In the genomic region with DNA sequence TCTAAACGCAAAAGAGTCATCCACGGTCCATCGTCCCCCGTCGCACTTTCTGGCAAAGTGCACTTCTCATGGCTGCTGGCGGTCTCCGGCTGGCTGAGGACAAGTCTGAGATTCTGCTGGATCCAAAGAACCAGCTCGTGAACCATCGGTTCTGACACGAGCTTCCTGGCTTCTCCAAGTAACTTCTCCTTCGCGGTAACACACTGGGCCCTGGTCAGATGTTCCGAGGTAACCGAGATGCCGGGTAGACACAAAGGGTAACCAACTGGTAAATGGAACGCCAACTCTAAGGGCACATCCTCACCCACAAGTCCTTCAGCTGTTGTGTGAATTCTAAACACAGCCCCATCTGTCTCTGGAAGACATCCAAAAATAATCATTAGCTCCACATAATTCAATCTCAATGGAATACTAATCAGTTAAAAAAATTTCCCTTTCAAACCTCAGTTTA, we compare ENCODE assay signal across 19 mouse cellular contexts. TPM values are rescaled to one million over a fixed set of nuclear protein-coding genes. Genes with fewer than 3 reads are reported as not detected.
DNase-seq lines count a peak whose midpoint lies in the region; ATAC-seq and TF ChIP-seq lines count a peak whose summit lies in the region.
"Had no signal": no experiment of that assay in that cellular context is flagged by ENCODE, and none has a peak within 500 bp of the region (broad histone marks: within the 10 kb centered on the region; RNA-seq: fewer than 3 reads in every experiment).

No protein-coding gene starts in this region.

- H3K36me3 ChIP-seq in hindbrain, embryonic 16.5 days (ENCODE audit: control insufficient read depth, insufficient read depth, low read length), result no peaks in the 10 kb centered on the region
- H3K36me3 ChIP-seq in hindbrain, embryonic 11.5 days (ENCODE audit: control insufficient read depth, insufficient read depth, low read length), result no peaks in the 10 kb centered on the region
- no peaks in the 10 kb centered on the region for H3K36me3 ChIP-seq in forebrain, postnatal 0 days (ENCODE audit: insufficient read depth)
- no peaks in the 10 kb centered on the region for H3K36me3 ChIP-seq in thymus, adult 2 months (ENCODE audit: control insufficient read depth, insufficient read depth, low read length)
- H3K36me3 ChIP-seq: embryonic facial prominence, embryonic 13.5 days; heart, embryonic 13.5 days; hindbrain, embryonic 12.5 days; limb, embryonic 13.5 days; neural tube, embryonic 13.5 days had no signal

- H3K27me3 ChIP-seq in hindbrain, embryonic 16.5 days (replicated peaks; ENCODE audit: control insufficient read depth, insufficient read depth, low read length), result no peaks in the 10 kb centered on the region
- H3K27me3 ChIP-seq in hindbrain, embryonic 11.5 days (ENCODE audit: control insufficient read depth, insufficient read depth, low read length), result no peaks in the 10 kb centered on the region
- H3K27me3 ChIP-seq in forebrain, postnatal 0 days (ENCODE audit: insufficient read depth, low read length), result no peaks in the 10 kb centered on the region
- no peaks in the 10 kb centered on the region for H3K27me3 ChIP-seq in thymus, adult 2 months (ENCODE audit: control insufficient read depth, insufficient read depth, low read length)
- H3K27me3 ChIP-seq: embryonic facial prominence, embryonic 13.5 days; heart, embryonic 13.5 days; hindbrain, embryonic 12.5 days; limb, embryonic 13.5 days; neural tube, embryonic 13.5 days had no signal

- intact Hi-C loops in left cerebral cortex, postnatal 10 days (cut with DNase I), result no loop called here

- H3K4me1 ChIP-seq in hindbrain, embryonic 16.5 days (ENCODE audit: control insufficient read depth, insufficient read depth, low read depth, low read length), result peaks cover 7% of the 10 kb centered on the region
- 0 out of 2 replicates have a peak, but pooled peaks cover 2% of the 10 kb centered on the region for H3K4me1 ChIP-seq in hindbrain, embryonic 11.5 days (replicated peaks; ENCODE audit: control insufficient read depth, insufficient read depth, low read length)
- 0 out of 2 replicates have a peak, but pooled peaks cover 12% of the 10 kb centered on the region for H3K4me1 ChIP-seq in forebrain, postnatal 0 days (ENCODE audit: insufficient read depth)
- H3K4me1 ChIP-seq in thymus, adult 2 months (replicated peaks; ENCODE audit: control insufficient read depth, insufficient read depth, low read length), result peaks cover 5% of the 10 kb centered on the region; the same call in 1 of the 2 replicates

- TF ChIP-seq POLR2A in thymus, adult 2 months (IDR thresholded peaks at IDR 0.05; ENCODE audit: control insufficient read depth, extremely low read depth, insufficient read depth, low read length, poor library complexity), result no peak

- no peak overlapping the region for H3K4me3 ChIP-seq in hindbrain, embryonic 16.5 days (ENCODE audit: low read length)
- no peak overlapping the region for H3K4me3 ChIP-seq in hindbrain, embryonic 11.5 days (ENCODE audit: low read depth, low read length)
- peak overlapping the region; percentile 21; the same call in 1 of the 2 replicates for H3K4me3 ChIP-seq in forebrain, postnatal 0 days (ENCODE audit: low read depth, low read length)
- no peak overlapping the region for H3K4me3 ChIP-seq in thymus, adult 2 months (ENCODE audit: control insufficient read depth, insufficient read depth, low read length)
- H3K4me3 ChIP-seq: embryonic facial prominence, embryonic 13.5 days; heart, embryonic 13.5 days; hindbrain, embryonic 12.5 days; limb, embryonic 13.5 days; neural tube, embryonic 13.5 days had no signal

- WGBS in hindbrain, embryonic 16.5 days, result 78% methylated on average over 16 of the region's 16 CpGs
- 92% methylated on average over 16 of the region's 16 CpGs for WGBS in hindbrain, embryonic 11.5 days
- WGBS in forebrain, postnatal 0 days, result 53% methylated on average over 16 of the region's 16 CpGs
- 96% methylated on average over 16 of the region's 16 CpGs for WGBS in thymus, adult 2 months

- no peaks in the 10 kb centered on the region for H3K9me3 ChIP-seq in hindbrain, embryonic 16.5 days (ENCODE audit: control insufficient read depth, low read length)
- no peaks in the 10 kb centered on the region for H3K9me3 ChIP-seq in hindbrain, embryonic 11.5 days (ENCODE audit: control insufficient read depth, low read length)
- no peaks in the 10 kb centered on the region for H3K9me3 ChIP-seq in forebrain, postnatal 0 days (ENCODE audit: low read length)
- H3K9me3 ChIP-seq: embryonic facial prominence, embryonic 13.5 days; heart, embryonic 13.5 days; hindbrain, embryonic 12.5 days; limb, embryonic 13.5 days; neural tube, embryonic 13.5 days had no signal

- no peak for ATAC-seq in hindbrain, embryonic 16.5 days
- ATAC-seq in hindbrain, embryonic 11.5 days (ENCODE audit: low FRiP score), result no peak
- 0 out of 2 replicates have a peak, but pooled peaks have one; percentile 12 for ATAC-seq in forebrain, postnatal 0 days

- peak overlapping the region; percentile 44; the same call in 1 of the 2 replicates for H3K27ac ChIP-seq in hindbrain, embryonic 16.5 days (ENCODE audit: low read depth, low read length)
- no peak overlapping the region for H3K27ac ChIP-seq in hindbrain, embryonic 11.5 days (ENCODE audit: low read depth, low read length)
- 0 out of 2 replicates have a peak overlapping the region, but pooled peaks have one; percentile 55 for H3K27ac ChIP-seq in forebrain, postnatal 0 days (ENCODE audit: low read depth, low read length)
- H3K27ac ChIP-seq in thymus, adult 2 months (ENCODE audit: control insufficient read depth, insufficient read depth, low read length), result no peak overlapping the region
- H3K27ac ChIP-seq: embryonic facial prominence, embryonic 13.5 days; heart, embryonic 13.5 days; hindbrain, embryonic 12.5 days; limb, embryonic 13.5 days; neural tube, embryonic 13.5 days had no signal

- TF ChIP-seq CTCF in forebrain, postnatal 0 days (IDR thresholded peaks at IDR 0.05; ENCODE audit: low read depth), result no peak
- TF ChIP-seq CTCF in thymus, adult 2 months (IDR thresholded peaks at IDR 0.05; ENCODE audit: borderline replicate concordance, control insufficient read depth, extremely low read depth, insufficient read depth, low read length, poor library complexity), result no peak

- DNase-seq in hindbrain, embryonic 11.5 days (ENCODE audit: low spot score), result no peak
- DNase-seq in cerebellum, adult 8-10 months, result peak; percentile 44
- peak; percentile 48 for DNase-seq in forebrain, postnatal 0 days
- peak; percentile 56 to 62 for DNase-seq in layer of hippocampus, postnatal 36 days
- DNase-seq in thymus, postnatal 36 days, result no peak
- no peak for DNase-seq in left cerebral cortex, postnatal 10 days (ENCODE audit: extremely low spot score in 1 of 2, low spot score in 2 of 2)
- DNase-seq in thymus, adult 2 months, result no peak
- DNase-seq: adrenal gland, adult 2 months; gastrocnemius, postnatal 25 days; kidney, adult 11 months; lung, embryonic 14.5 days; right cerebral cortex, postnatal 4 days; thymus, postnatal 25 days had no signal

- H3K9ac ChIP-seq in hindbrain, embryonic 16.5 days (ENCODE audit: low read depth, low read length), result no peak overlapping the region
- H3K9ac ChIP-seq in hindbrain, embryonic 11.5 days (ENCODE audit: low read depth, low read length), result no peak overlapping the region
- no peak overlapping the region for H3K9ac ChIP-seq in forebrain, postnatal 0 days
- H3K9ac ChIP-seq: embryonic facial prominence, embryonic 13.5 days; heart, embryonic 13.5 days; hindbrain, embryonic 12.5 days; limb, embryonic 13.5 days; lung, embryonic 14.5 days; neural tube, embryonic 13.5 days had no signal

- peak overlapping the region; percentile 17; the same call in 1 of the 2 replicates for H3K4me2 ChIP-seq in hindbrain, embryonic 16.5 days (ENCODE audit: low read length)
- no peak overlapping the region for H3K4me2 ChIP-seq in hindbrain, embryonic 11.5 days (replicated peaks; ENCODE audit: low read depth, low read length)
- H3K4me2 ChIP-seq in forebrain, postnatal 0 days (ENCODE audit: low read depth), result peak overlapping the region; percentile 29; the same call in 1 of the 2 replicates
- H3K4me2 ChIP-seq: embryonic facial prominence, embryonic 13.5 days; heart, embryonic 13.5 days; hindbrain, embryonic 12.5 days; limb, embryonic 13.5 days; lung, embryonic 14.5 days; neural tube, embryonic 13.5 days had no signal

RNA-seq across cellular contexts. Expression of a gene that starts 12.6 kb away (rescaled TPM):
- polyA plus RNA-seq in hindbrain, embryonic 16.5 days (2015; fragmentation: Nextera tagmentation; extraction: Ambion mirVana), result 7.7 and 8.6 TPM in 2 replicates
- polyA plus RNA-seq in hindbrain, embryonic 11.5 days (2014; fragmentation: Nextera tagmentation; extraction: Ambion mirVana), result 3.8 and 4.1 TPM in 2 replicates
- 15.8 and 16.4 TPM in 2 replicates for total RNA-seq in forebrain, postnatal 0 days (2014; rRNA removed)
- 19.6 and 19.9 TPM in 2 replicates for polyA plus RNA-seq in forebrain, postnatal 0 days (2015; fragmentation: Nextera tagmentation; extraction: Ambion mirVana)
- 10 to 100 TPM; 28.1 to 31.7 TPM for total RNA-seq in layer of hippocampus, postnatal 36 days (2021)
- 10 to 100 TPM; 14.9 to 16.5 TPM for total RNA-seq in left cerebral cortex, postnatal 10 days (2021)
- 1.8 and 2.4 TPM in 2 replicates for polyA plus RNA-seq in thymus, adult 2 months (2012; rRNA removed)

Comparison
In these comparisons a context has a peak if more than half of its experiments do, and no peak if none do; other contexts are left out.
1. H3K27ac ChIP-seq: peak in hindbrain, embryonic 16.5 days (single experiment) and forebrain, postnatal 0 days (single experiment); none in hindbrain, embryonic 11.5 days (single experiment) and thymus, adult 2 months (single experiment).
2. DNase-seq: peak in cerebellum, adult 8-10 months (single experiment), forebrain, postnatal 0 days (single experiment) and layer of hippocampus, postnatal 36 days (2 of 2); none in hindbrain, embryonic 11.5 days (single experiment), thymus, postnatal 36 days (0 of 2), left cerebral cortex, postnatal 10 days (0 of 2) and thymus, adult 2 months (single experiment).